In genomic region chr9:15037704-15038103, GRCm38 (mm10) we compare ENCODE assay signal across 15 mouse cellular contexts. TPM values are rescaled to one million over a fixed set of nuclear protein-coding genes. Genes with fewer than 3 reads are reported as not detected.
DNase-seq lines count a peak whose midpoint lies in the region; ATAC-seq and TF ChIP-seq lines count a peak whose summit lies in the region.
"Had no signal": no experiment of that assay in that cellular context is flagged by ENCODE, and none has a peak within 500 bp of the region (broad histone marks: within the 10 kb centered on the region; RNA-seq: fewer than 3 reads in every experiment).

No protein-coding gene starts in this region.

- H3K4me1 ChIP-seq in lung, embryonic 14.5 days (ENCODE audit: insufficient read depth), result no peaks in the 10 kb centered on the region
- peaks cover 7% of the 10 kb centered on the region; the same call in 1 of the 2 replicates for H3K4me1 ChIP-seq in embryonic facial prominence, embryonic 15.5 days
- H3K4me1 ChIP-seq in neural tube, embryonic 15.5 days, result peaks cover 47% of the 10 kb centered on the region

- no peaks in the 10 kb centered on the region for H3K9me3 ChIP-seq in lung, embryonic 14.5 days (ENCODE audit: low read depth, low read length)
- H3K9me3 ChIP-seq in embryonic facial prominence, embryonic 15.5 days (replicated peaks), result no peaks in the 10 kb centered on the region
- H3K9me3 ChIP-seq in neural tube, embryonic 15.5 days (replicated peaks), result no peaks in the 10 kb centered on the region
- H3K9me3 ChIP-seq: G1E had no signal

- DNase-seq in heart, adult 11 months, result peak; percentile 79
- no peak for DNase-seq in heart, postnatal 4 days
- no peak for DNase-seq in lung, embryonic 14.5 days
- DNase-seq in lung, postnatal 36 days, result no peak
- no peak for DNase-seq in left cerebral cortex, postnatal 10 days (ENCODE audit: extremely low spot score in 1 of 2, low spot score in 2 of 2)
- DNase-seq in right cerebral cortex, postnatal 14 days, result no peak
- DNase-seq: cerebellum, adult 2 months; embryo, embryonic 11 days; gastrocnemius, postnatal 14 days; lung, adult 2 months had no signal

- H3K36me3 ChIP-seq in lung, embryonic 14.5 days (ENCODE audit: insufficient read depth), result 0 out of 2 replicates have a peak, but pooled peaks cover under 1% of the 10 kb centered on the region
- H3K36me3 ChIP-seq in embryonic facial prominence, embryonic 15.5 days, result no peaks in the 10 kb centered on the region
- peaks cover 3% of the 10 kb centered on the region; the same call in 1 of the 2 replicates for H3K36me3 ChIP-seq in neural tube, embryonic 15.5 days
- H3K36me3 ChIP-seq: G1E had no signal

- no peak overlapping the region for H3K4me2 ChIP-seq in lung, embryonic 14.5 days
- H3K4me2 ChIP-seq in embryonic facial prominence, embryonic 15.5 days (replicated peaks), result no peak overlapping the region
- H3K4me2 ChIP-seq in neural tube, embryonic 15.5 days, result no peak overlapping the region
- H3K4me2 ChIP-seq: forebrain, embryonic 12.5 days had no signal

- no peak overlapping the region for H3K4me3 ChIP-seq in lung, embryonic 14.5 days (ENCODE audit: low read depth, low read length)
- H3K4me3 ChIP-seq in embryonic facial prominence, embryonic 15.5 days (replicated peaks), result no peak overlapping the region
- H3K4me3 ChIP-seq in neural tube, embryonic 15.5 days (replicated peaks), result no peak overlapping the region
- H3K4me3 ChIP-seq: forebrain, embryonic 12.5 days had no signal

- ATAC-seq in lung, embryonic 14.5 days (ENCODE audit: insufficient read depth), result 0 out of 2 replicates have a peak, but pooled peaks have one; percentile 4
- no peak for ATAC-seq in embryonic facial prominence, embryonic 15.5 days (ENCODE audit: insufficient number of reproducible peaks, low FRiP score, low TSS enrichment, low read depth)
- peak; percentile 9; the same call in 1 of the 2 replicates for ATAC-seq in neural tube, embryonic 15.5 days (ENCODE audit: low FRiP score)
- ATAC-seq: intestine, embryonic 16.5 days had no signal

- H3K27ac ChIP-seq in lung, embryonic 14.5 days (ENCODE audit: low read depth), result no peak overlapping the region
- H3K27ac ChIP-seq in embryonic facial prominence, embryonic 15.5 days (replicated peaks), result 0 out of 2 replicates have a peak overlapping the region, but pooled peaks have one; percentile 6
- no peak overlapping the region for H3K27ac ChIP-seq in neural tube, embryonic 15.5 days (replicated peaks)

- no peak overlapping the region for H3K9ac ChIP-seq in lung, embryonic 14.5 days
- H3K9ac ChIP-seq in embryonic facial prominence, embryonic 15.5 days, result no peak overlapping the region
- no peak overlapping the region for H3K9ac ChIP-seq in neural tube, embryonic 15.5 days (replicated peaks)
- H3K9ac ChIP-seq: forebrain, embryonic 12.5 days had no signal

- intact Hi-C loops in left cerebral cortex, postnatal 10 days (cut with DNase I), result loop anchor here (10.0 kb wide), 1 partner anchor 127 kb away; no protein-coding TSS in a partner anchor

- TF ChIP-seq CTCF in lung, embryonic 14.5 days (IDR thresholded peaks at IDR 0.05; ENCODE audit: low read depth), result no peak

- H3K27me3 ChIP-seq in lung, embryonic 14.5 days (ENCODE audit: insufficient read depth, low read length), result no peaks in the 10 kb centered on the region
- H3K27me3 ChIP-seq in embryonic facial prominence, embryonic 15.5 days, result no peaks in the 10 kb centered on the region
- H3K27me3 ChIP-seq in neural tube, embryonic 15.5 days (replicated peaks), result no peaks in the 10 kb centered on the region
- H3K27me3 ChIP-seq: forebrain, embryonic 12.5 days had no signal

- WGBS in lung, embryonic 14.5 days, result 49% methylated on average over 3 of the region's 3 CpGs
- 57% methylated on average over 3 of the region's 3 CpGs for WGBS in embryonic facial prominence, embryonic 15.5 days
- WGBS in neural tube, embryonic 15.5 days, result 53% methylated on average over 3 of the region's 3 CpGs

RNA-seq across cellular contexts. Expression of gene Panx1, which starts 7.6 kb away (rescaled TPM):
- total RNA-seq in heart, postnatal 4 days (2021), result 10 to 100 TPM; 14.7 to 15.0 TPM
- 48.8 and 52.6 TPM in 2 replicates for polyA plus RNA-seq in lung, embryonic 14.5 days (2014; fragmentation: Nextera tagmentation; extraction: Ambion mirVana)
- polyA plus RNA-seq in embryonic facial prominence, embryonic 15.5 days (2015; fragmentation: Nextera tagmentation; extraction: Ambion mirVana), result 43.4 and 45.7 TPM in 2 replicates
- polyA plus RNA-seq in neural tube, embryonic 15.5 days (2015; fragmentation: Nextera tagmentation; extraction: Ambion mirVana), result 138 and 164 TPM in 2 replicates
- 10 to 100 TPM; 63.5 to 70.4 TPM for total RNA-seq in left cerebral cortex, postnatal 10 days (2021)
- polyA plus RNA-seq: G1E had no signal
